8 mouse cellular contexts compared by ENCODE assay signal in the genomic region with DNA sequence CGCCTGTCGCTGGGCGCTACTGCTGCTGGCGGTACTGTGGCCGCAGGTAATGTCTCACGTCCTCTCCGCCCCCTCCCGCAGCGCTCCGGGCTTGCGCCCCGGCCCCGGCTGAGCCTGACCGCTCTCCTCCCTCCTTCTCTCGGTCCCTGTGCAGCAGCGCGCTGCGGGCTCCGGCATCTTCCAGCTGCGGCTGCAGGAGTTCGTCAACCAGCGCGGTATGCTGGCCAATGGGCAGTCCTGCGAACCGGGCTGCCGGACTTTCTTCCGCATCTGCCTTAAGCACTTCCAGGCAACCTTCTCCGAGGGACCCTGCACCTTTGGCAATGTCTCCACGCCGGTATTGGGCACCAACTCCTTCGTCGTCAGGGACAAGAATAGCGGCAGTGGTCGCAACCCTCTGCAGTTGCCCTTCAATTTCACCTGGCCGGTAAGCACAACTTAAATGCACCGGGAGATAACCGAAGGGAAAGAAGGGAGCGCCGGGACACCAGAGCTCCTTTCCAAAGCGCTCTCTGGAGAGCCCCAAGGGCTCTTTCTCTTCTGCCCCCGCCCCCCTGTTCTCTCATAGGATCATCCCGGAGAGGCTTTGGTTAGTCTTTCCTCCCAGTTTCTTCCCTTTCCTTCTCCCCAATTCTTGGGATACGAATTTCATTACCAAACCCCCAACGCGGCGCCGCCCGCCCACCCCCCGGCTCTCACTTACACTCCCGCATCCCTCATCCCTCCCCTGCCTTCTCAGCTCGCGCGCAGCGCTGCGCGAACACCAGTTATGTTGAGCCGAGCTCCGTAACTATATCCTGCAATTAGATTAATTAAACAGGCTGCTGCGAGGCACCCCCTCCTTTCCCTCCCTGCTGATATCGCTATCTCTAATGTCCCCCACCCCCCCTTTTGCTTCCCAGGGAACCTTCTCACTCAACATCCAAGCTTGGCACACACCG. TPM values are rescaled to one million over a fixed set of nuclear protein-coding genes. Genes with fewer than 3 reads are reported as not detected.
DNase-seq lines count a peak whose midpoint lies in the region; ATAC-seq and TF ChIP-seq lines count a peak whose summit lies in the region.

No protein-coding gene starts in this region.

- H3K4me3 ChIP-seq in forebrain, embryonic 10.5 days, result peak overlapping the region; percentile 55
- peak overlapping the region; percentile 52 for H3K4me3 ChIP-seq in kidney, embryonic 15.5 days (replicated peaks)
- H3K4me3 ChIP-seq in myocyte, result no peak overlapping the region

- peak overlapping the region; percentile 85 for H3K4me2 ChIP-seq in kidney, embryonic 15.5 days
- peak overlapping the region; percentile 96 for H3K4me2 ChIP-seq in myocyte (ENCODE audit: low read depth)

- H3K4me1 ChIP-seq in forebrain, embryonic 10.5 days, result peaks cover 61% of the 10 kb centered on the region
- peaks cover 69% of the 10 kb centered on the region for H3K4me1 ChIP-seq in kidney, embryonic 15.5 days

- no peaks in the 10 kb centered on the region for H3K79me2 ChIP-seq in myocyte (ENCODE audit: control insufficient read depth, insufficient read depth)

- TF ChIP-seq POLR2A in myocyte (IDR thresholded peaks at IDR 0.05; ENCODE audit: insufficient read length, low read depth), result no peak

- no peaks in the 10 kb centered on the region for H3K9me3 ChIP-seq in forebrain, embryonic 10.5 days
- H3K9me3 ChIP-seq in kidney, embryonic 15.5 days (replicated peaks), result no peaks in the 10 kb centered on the region

- H3K36me3 ChIP-seq in forebrain, embryonic 10.5 days (replicated peaks), result no peaks in the 10 kb centered on the region
- H3K36me3 ChIP-seq in kidney, embryonic 15.5 days, result no peaks in the 10 kb centered on the region
- H3K36me3 ChIP-seq in myocyte (ENCODE audit: control insufficient read depth, insufficient read depth), result no peaks in the 10 kb centered on the region

- H3K27ac ChIP-seq in forebrain, embryonic 10.5 days, result peak overlapping the region; percentile 58
- peak overlapping the region; percentile 23; the same call in 1 of the 2 replicates for H3K27ac ChIP-seq in kidney, embryonic 15.5 days

- H3K27me3 ChIP-seq in forebrain, embryonic 10.5 days (ENCODE audit: poor library complexity, severe bottlenecking), result peaks cover 100% of the 10 kb centered on the region
- peaks cover 96% of the 10 kb centered on the region for H3K27me3 ChIP-seq in kidney, embryonic 15.5 days
- H3K27me3 ChIP-seq in myocyte (ENCODE audit: control insufficient read depth, insufficient read depth, insufficient read length), result peaks cover 66% of the 10 kb centered on the region

- under 1% methylated on average over 61 of the region's 61 CpGs for WGBS in forebrain, embryonic 10.5 days
- WGBS in kidney, embryonic 15.5 days, result under 1% methylated on average over 61 of the region's 61 CpGs

- peak; percentile 38 for DNase-seq in embryo, embryonic 10 days (ENCODE audit: low spot score)
- no peak for DNase-seq in embryo, embryonic 9.5 days (ENCODE audit: extremely low spot score)
- DNase-seq in forebrain, embryonic 10.5 days (ENCODE audit: extremely low spot score, low spot score), result no peak
- DNase-seq in adrenal gland, postnatal 10 days, result no peak

- H3ac ChIP-seq in myocyte (ENCODE audit: control insufficient read depth, insufficient read length), result no peak overlapping the region

- peak overlapping the region; percentile 45 for H3K9ac ChIP-seq in kidney, embryonic 15.5 days

- peak; percentile 35 for ATAC-seq in CD4-positive, CD25-positive, alpha-beta regulatory T cell, adult 4 months
- ATAC-seq in kidney, embryonic 15.5 days (replicated peaks; ENCODE audit: low FRiP score), result peak; percentile 23
- no peak for ATAC-seq in granulocyte monocyte progenitor cell, adult 5-6 weeks (replicated peaks; ENCODE audit: poor library complexity, severe bottlenecking)

TF ChIP-seq in myocyte, 11 proteins besides CTCF, POLR2A, EP300 and RAD21:
- TF ChIP-seq TCF12 (IDR thresholded peaks at IDR 0.05; ENCODE audit: insufficient read depth, poor library complexity, severe bottlenecking) (no peak), REST (IDR thresholded peaks at IDR 0.05; ENCODE audit: insufficient read depth, insufficient read length) (no peak), SRF (IDR thresholded peaks at IDR 0.05; ENCODE audit: control insufficient read depth, insufficient read length, low read depth) (no peak), MYOD1 (IDR thresholded peaks at IDR 0.05; ENCODE audit: control insufficient read depth in 1 of 3, insufficient read length in 2 of 3, low read depth in 2 of 3) (no peak), USF1 (IDR thresholded peaks at IDR 0.05; ENCODE audit: low read depth) (no peak), TCF3 (IDR thresholded peaks at IDR 0.05; ENCODE audit: insufficient read length, low read depth) (no peak), POLR2AphosphoS2 (IDR thresholded peaks at IDR 0.05; ENCODE audit: insufficient read length, low read depth) (no peak), MYOG (IDR thresholded peaks at IDR 0.05; ENCODE audit: control insufficient read depth in 1 of 3, insufficient read depth in 1 of 3, insufficient read length in 2 of 3, low read depth in 2 of 3) (no peak), CEBPB (IDR thresholded peaks at IDR 0.05; ENCODE audit: insufficient read depth, poor library complexity, severe bottlenecking) (no peak), E2F4 (IDR thresholded peaks at IDR 0.05; ENCODE audit: insufficient read depth) (no peak), MAX (IDR thresholded peaks at IDR 0.05; ENCODE audit: low read depth) (no peak)
TF ChIP-seq in myocyte: peak in this region for 0.

RNA-seq across cellular contexts. Expression of gene Dll4, which starts 0.8 kb away (rescaled TPM):
- not detected for polyA plus RNA-seq in CD4-positive, CD25-positive, alpha-beta regulatory T cell, adult 4 months (2017; shearing (Covaris generic))
- polyA plus RNA-seq in forebrain, embryonic 10.5 days (2016; fragmentation: Nextera tagmentation; extraction: Ambion mirVana), result 3.3 and 4.0 TPM in 2 replicates
- polyA plus RNA-seq in kidney, embryonic 15.5 days (2015; fragmentation: Nextera tagmentation; extraction: Ambion mirVana), result 9.9 and 10.5 TPM in 2 replicates
- not detected for polyA plus RNA-seq in myocyte (2012; fragmentation: generic; extraction: Trizol)
- total RNA-seq in granulocyte monocyte progenitor cell, adult 5-6 weeks (2014; fragmentation: Nextera tagmentation), result not detected in 2 replicates
- not detected in 2 replicates for total RNA-seq in granulocyte monocyte progenitor cell, adult 5-6 weeks (2017)
- 10 to 100 TPM; 16.4 to 18.4 TPM for total RNA-seq in adrenal gland, postnatal 10 days (2021)

RNA-seq across cellular contexts. Expression of gene Chac1, which starts 24.6 kb away (rescaled TPM):
- polyA plus RNA-seq in CD4-positive, CD25-positive, alpha-beta regulatory T cell, adult 4 months (2017; shearing (Covaris generic)), result not detected
- 1.3 and 1.4 TPM in 2 replicates for polyA plus RNA-seq in forebrain, embryonic 10.5 days (2016; fragmentation: Nextera tagmentation; extraction: Ambion mirVana)
- 0.91 and 0.98 TPM in 2 replicates for polyA plus RNA-seq in kidney, embryonic 15.5 days (2015; fragmentation: Nextera tagmentation; extraction: Ambion mirVana)
- 273 TPM for polyA plus RNA-seq in myocyte (2012; fragmentation: generic; extraction: Trizol)
- total RNA-seq in granulocyte monocyte progenitor cell, adult 5-6 weeks (2014; fragmentation: Nextera tagmentation), result not detected in 2 replicates
- not detected in 2 replicates for total RNA-seq in granulocyte monocyte progenitor cell, adult 5-6 weeks (2017)
- 1 to 10 TPM; 2.4 to 5.8 TPM for total RNA-seq in adrenal gland, postnatal 10 days (2021)

RNA-seq across cellular contexts. Expression of gene Vps18, which starts 37.9 kb away (rescaled TPM):
- 10 to 100 TPM in 1 of 2 experiments, 1 to 10 TPM in 1; 4.7 to 13.0 TPM for polyA plus RNA-seq in CD4-positive, CD25-positive, alpha-beta regulatory T cell, adult 4 months (2017; shearing (Covaris generic))
- 23.0 and 23.6 TPM in 2 replicates for polyA plus RNA-seq in forebrain, embryonic 10.5 days (2016; fragmentation: Nextera tagmentation; extraction: Ambion mirVana)
- polyA plus RNA-seq in kidney, embryonic 15.5 days (2015; fragmentation: Nextera tagmentation; extraction: Ambion mirVana), result 17.6 and 19.6 TPM in 2 replicates
- 18.2 TPM for polyA plus RNA-seq in myocyte (2012; fragmentation: generic; extraction: Trizol)
- total RNA-seq in granulocyte monocyte progenitor cell, adult 5-6 weeks (2014; fragmentation: Nextera tagmentation), result 11.3 and 14.8 TPM in 2 replicates
- 17.2 and 21.1 TPM in 2 replicates for total RNA-seq in granulocyte monocyte progenitor cell, adult 5-6 weeks (2017)
- total RNA-seq in adrenal gland, postnatal 10 days (2021), result 10 to 100 TPM; 16.0 to 17.7 TPM

RNA-seq across cellular contexts. Expression of gene Rhov, which starts 55.4 kb away (rescaled TPM):
- polyA plus RNA-seq in CD4-positive, CD25-positive, alpha-beta regulatory T cell, adult 4 months (2017; shearing (Covaris generic)), result not detected
- 0.44 and 0.58 TPM in 2 replicates for polyA plus RNA-seq in forebrain, embryonic 10.5 days (2016; fragmentation: Nextera tagmentation; extraction: Ambion mirVana)
- polyA plus RNA-seq in kidney, embryonic 15.5 days (2015; fragmentation: Nextera tagmentation; extraction: Ambion mirVana), result 0.72 and 1.1 TPM in 2 replicates
- 0.35 TPM for polyA plus RNA-seq in myocyte (2012; fragmentation: generic; extraction: Trizol)
- not detected in 2 replicates for total RNA-seq in granulocyte monocyte progenitor cell, adult 5-6 weeks (2014; fragmentation: Nextera tagmentation)
- total RNA-seq in granulocyte monocyte progenitor cell, adult 5-6 weeks (2017), result 0.26 and 0.65 TPM in 2 replicates
- under 1 TPM; 0.27 to 0.36 TPM for total RNA-seq in adrenal gland, postnatal 10 days (2021)

Comparison
In these comparisons a context has a peak if more than half of its experiments do, and no peak if none do; other contexts are left out.
1. RNA of gene Chac1, which starts 24.6 kb away (polyA plus RNA-seq): 273 TPM in myocyte (single experiment); 1.3 to 1.4 TPM in forebrain, embryonic 10.5 days, 0.91 to 0.98 TPM in kidney, embryonic 15.5 days and not detected in CD4-positive, CD25-positive, alpha-beta regulatory T cell, adult 4 months; every median in the first group is over 100 times any median in the second.